Mouse (Mus musculus) ES-E14 (cell line): ENCODE measurements around the gene 1500011B03Rik.

Experiments used
- CHD2 ChIP-seq: IDR thresholded peaks from 2 replicates; pipeline ENCODE4 v1.6.1; 2014; ENCODE audit warnings: mild to moderate bottlenecking, low read depth, low read length, inconsistent platforms
- HCFC1 ChIP-seq: IDR thresholded peaks from 2 replicates; pipeline ENCODE4 v1.6.1; 2012; ENCODE audit warnings: low read length, inconsistent platforms, borderline replicate concordance; ENCODE audit not compliant: insufficient read depth
- MAFK ChIP-seq: IDR thresholded peaks from 2 replicates; pipeline ENCODE4 v1.6.1; 2014; ENCODE audit warnings: mild to moderate bottlenecking, low read depth, low read length, inconsistent platforms; ENCODE audit not compliant: insufficient read depth
- ZC3H11A ChIP-seq: IDR thresholded peaks from 2 replicates; pipeline ENCODE4 v1.6.1; 2012; ENCODE audit warnings: low read depth, mild to moderate bottlenecking, inconsistent platforms, low read length, borderline replicate concordance

DNA sequence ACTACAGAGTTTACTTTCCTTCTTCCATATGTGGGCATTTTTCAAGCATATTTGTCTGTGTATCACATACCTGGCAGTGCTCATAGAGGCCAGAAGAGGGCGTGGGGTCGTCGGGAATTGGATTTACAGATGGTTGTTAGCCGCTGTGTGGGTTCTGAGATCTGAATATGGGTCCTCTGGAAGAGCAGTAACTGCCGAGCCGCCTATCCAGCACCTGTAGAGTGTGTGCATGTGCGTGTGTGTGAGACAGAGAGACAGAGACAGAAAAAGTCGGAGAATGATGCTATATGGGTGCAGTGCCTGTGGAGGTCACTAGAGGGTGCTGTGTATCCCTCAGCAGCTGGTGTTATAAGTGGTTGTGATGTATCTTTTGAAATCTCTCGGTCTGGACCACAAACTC, 929 bp upstream of the 1500011B03Rik start:
- TF ChIP-seq ZC3H11A (no peak), CHD2 (no peak), HCFC1 (peak; percentile 20; the same call in 1 of the 2 replicates), MAFK (no peak)
